Mouse (Mus musculus): Measurements from ENCODE around the gene Pepd. TPM values are rescaled to one million over a fixed set of nuclear protein-coding genes. Genes with fewer than 3 reads are reported as not detected.

Pepd gene
- polyA plus RNA-seq, 1 experiment from 2014 or later: 125 TPM

- Histone ChIP-seq H3K4me1 (ENCODE audit: control insufficient read depth, insufficient read depth, low read length) (peaks cover 22% of the 10 kb centered on the region), H3K27ac (ENCODE audit: low read length) (peak overlapping the region; percentile 90), H3K4me3 (ENCODE audit: low read length) (peak overlapping the region; percentile 13; the same call in 1 of the 2 replicates), H3K9ac (ENCODE audit: low read depth, low read length) (peak overlapping the region; percentile 61), H3K9me3 (ENCODE audit: control insufficient read depth, low read length) (no peaks in the 10 kb centered on the region), H3K27me3 (replicated peaks; ENCODE audit: control insufficient read depth, insufficient read depth, low read length) (no peaks in the 10 kb centered on the region), H3K4me2 (ENCODE audit: low read depth, low read length) (peak overlapping the region; percentile 49; the same call in 1 of the 2 replicates), H3K36me3 (ENCODE audit: control insufficient read depth, insufficient read depth, low read length) (no peaks in the 10 kb centered on the region)
- 66% methylated on average over 3 of the region's 3 CpGs for whole genome bisulfite sequencing
- ATAC-seq: no peak
These were observed 114.7 kb downstream of the Pepd start for GRCm38 (mm10) chr7:35026838-35027291.

GRCm38 (mm10) chr7:35027801-35028420 is 115.7 kb downstream of the Pepd start:
- 57% methylated on average over 9 of the region's 9 CpGs for WGBS
- Histone ChIP-seq H3K4me1 (ENCODE audit: control insufficient read depth, insufficient read depth, low read length) (peaks cover 22% of the 10 kb centered on the region), H3K4me2 (ENCODE audit: low read depth, low read length) (peak overlapping the region; percentile 49), H3K9me3 (ENCODE audit: control insufficient read depth, low read length) (no peaks in the 10 kb centered on the region), H3K4me3 (ENCODE audit: low read length) (peak overlapping the region; percentile 41), H3K9ac (ENCODE audit: low read depth, low read length) (peak overlapping the region; percentile 61), H3K27me3 (replicated peaks; ENCODE audit: control insufficient read depth, insufficient read depth, low read length) (no peaks in the 10 kb centered on the region), H3K27ac (ENCODE audit: low read length) (peak overlapping the region; percentile 90), H3K36me3 (ENCODE audit: control insufficient read depth, insufficient read depth, low read length) (no peaks in the 10 kb centered on the region)
- ATAC-seq: no peak

- Histone ChIP-seq H3K9me3 (ENCODE audit: control insufficient read depth, low read length) (no peaks in the 10 kb centered on the region), H3K27me3 (replicated peaks; ENCODE audit: control insufficient read depth, insufficient read depth, low read length) (no peaks in the 10 kb centered on the region), H3K4me1 (ENCODE audit: control insufficient read depth, insufficient read depth, low read length) (peaks cover 22% of the 10 kb centered on the region), H3K27ac (ENCODE audit: low read length) (peak overlapping the region; percentile 90), H3K9ac (ENCODE audit: low read depth, low read length) (peak overlapping the region; percentile 61), H3K36me3 (ENCODE audit: control insufficient read depth, insufficient read depth, low read length) (no peaks in the 10 kb centered on the region), H3K4me3 (ENCODE audit: low read length) (peak overlapping the region; percentile 41), H3K4me2 (ENCODE audit: low read depth, low read length) (peak overlapping the region; percentile 49)
- 84% methylated on average over 16 of the region's 16 CpGs for WGBS
- ATAC-seq: no peak
These were observed 116.4 kb downstream of the Pepd start for GRCm38 (mm10) chr7:35028559-35028958.

- Histone ChIP-seq H3K4me1 (ENCODE audit: control insufficient read depth, insufficient read depth, low read length) (peaks cover 22% of the 10 kb centered on the region), H3K27me3 (replicated peaks; ENCODE audit: control insufficient read depth, insufficient read depth, low read length) (no peaks in the 10 kb centered on the region), H3K4me2 (ENCODE audit: low read depth, low read length) (peak overlapping the region; percentile 49), H3K4me3 (ENCODE audit: low read length) (peak overlapping the region; percentile 41), H3K9me3 (ENCODE audit: control insufficient read depth, low read length) (no peaks in the 10 kb centered on the region), H3K27ac (ENCODE audit: low read length) (peak overlapping the region; percentile 90), H3K36me3 (ENCODE audit: control insufficient read depth, insufficient read depth, low read length) (no peaks in the 10 kb centered on the region), H3K9ac (ENCODE audit: low read depth, low read length) (peak overlapping the region; percentile 61)
- WGBS: 63% methylated on average over 5 of the region's 5 CpGs
- peak; percentile 96 for ATAC-seq
These were observed 117.0 kb downstream of the Pepd start for GRCm38 (mm10) chr7:35029228-35029627.

GRCm38 (mm10) chr7:35029648-35030047 is 117.5 kb downstream of the Pepd start:
- 60% methylated on average over 3 of the region's 3 CpGs for WGBS
- H3K36me3 ChIP-seq (ENCODE audit: control insufficient read depth, insufficient read depth, low read length): no peaks in the 10 kb centered on the region
- H3K4me2 ChIP-seq (ENCODE audit: low read depth, low read length): peak overlapping the region; percentile 39
- no peak overlapping the region for H3K4me3 ChIP-seq (ENCODE audit: low read length)
- peak; percentile 8 for ATAC-seq
- no peak overlapping the region for H3K9ac ChIP-seq (ENCODE audit: low read depth, low read length)
- H3K9me3 ChIP-seq (ENCODE audit: control insufficient read depth, low read length): no peaks in the 10 kb centered on the region
- H3K4me1 ChIP-seq (ENCODE audit: control insufficient read depth, insufficient read depth, low read length): peaks cover 22% of the 10 kb centered on the region
- H3K27ac ChIP-seq (ENCODE audit: low read length): peak overlapping the region; percentile 86
- H3K27me3 ChIP-seq (replicated peaks; ENCODE audit: control insufficient read depth, insufficient read depth, low read length): no peaks in the 10 kb centered on the region

- ATAC-seq: no peak
- no peaks in the 10 kb centered on the region for H3K9me3 ChIP-seq (ENCODE audit: control insufficient read depth, low read length)
- no peak overlapping the region for H3K4me3 ChIP-seq (ENCODE audit: low read length)
- no peak overlapping the region for H3K4me2 ChIP-seq (ENCODE audit: low read depth, low read length)
- H3K36me3 ChIP-seq (ENCODE audit: control insufficient read depth, insufficient read depth, low read length): no peaks in the 10 kb centered on the region
- 82% methylated on average over 6 of the region's 6 CpGs for WGBS
- no peaks in the 10 kb centered on the region for H3K27me3 ChIP-seq (replicated peaks; ENCODE audit: control insufficient read depth, insufficient read depth, low read length)
- peak overlapping the region; percentile 86; the same call in 1 of the 2 replicates for H3K27ac ChIP-seq (ENCODE audit: low read length)
- peaks cover 31% of the 10 kb centered on the region for H3K4me1 ChIP-seq (ENCODE audit: control insufficient read depth, insufficient read depth, low read length)
- no peak overlapping the region; the same call in 1 of the 2 replicates for H3K9ac ChIP-seq (ENCODE audit: low read depth, low read length)
These were observed 118.4 kb downstream of the Pepd start for GRCm38 (mm10) chr7:35030567-35030966.

- 33% methylated on average over 6 of the region's 6 CpGs for WGBS
- Histone ChIP-seq H3K4me3 (ENCODE audit: low read length) (no peak overlapping the region), H3K27ac (ENCODE audit: low read length) (peak overlapping the region; percentile 9; the same call in 1 of the 2 replicates), H3K4me1 (ENCODE audit: control insufficient read depth, insufficient read depth, low read length) (peaks cover 35% of the 10 kb centered on the region), H3K4me2 (ENCODE audit: low read depth, low read length) (no peak overlapping the region), H3K9me3 (ENCODE audit: control insufficient read depth, low read length) (no peaks in the 10 kb centered on the region), H3K9ac (ENCODE audit: low read depth, low read length) (0 out of 2 replicates have a peak overlapping the region, but pooled peaks have one; percentile 21), H3K36me3 (ENCODE audit: control insufficient read depth, insufficient read depth, low read length) (no peaks in the 10 kb centered on the region), H3K27me3 (replicated peaks; ENCODE audit: control insufficient read depth, insufficient read depth, low read length) (no peaks in the 10 kb centered on the region)
- ATAC-seq: no peak
These were observed 123.0 kb downstream of the Pepd start for GRCm38 (mm10) chr7:35035141-35035553.

GRCm38 (mm10) chr7:35035565-35035964 is 123.4 kb downstream of the Pepd start:
- H3K4me2 ChIP-seq (ENCODE audit: low read depth, low read length): no peak overlapping the region
- no peaks in the 10 kb centered on the region for H3K27me3 ChIP-seq (replicated peaks; ENCODE audit: control insufficient read depth, insufficient read depth, low read length)
- ATAC-seq: no peak
- 0 out of 2 replicates have a peak overlapping the region, but pooled peaks have one; percentile 9 for H3K27ac ChIP-seq (ENCODE audit: low read length)
- 72% methylated on average over 4 of the region's 4 CpGs for WGBS
- H3K36me3 ChIP-seq (ENCODE audit: control insufficient read depth, insufficient read depth, low read length): no peaks in the 10 kb centered on the region
- H3K4me3 ChIP-seq (ENCODE audit: low read length): no peak overlapping the region
- 0 out of 2 replicates have a peak overlapping the region, but pooled peaks have one; percentile 21 for H3K9ac ChIP-seq (ENCODE audit: low read depth, low read length)
- H3K9me3 ChIP-seq (ENCODE audit: control insufficient read depth, low read length): no peaks in the 10 kb centered on the region
- H3K4me1 ChIP-seq (ENCODE audit: control insufficient read depth, insufficient read depth, low read length): peaks cover 30% of the 10 kb centered on the region

GRCm38 (mm10) chr7:35036266-35036731 is 124.1 kb downstream of the Pepd start:
- 55% methylated on average over 5 of the region's 5 CpGs for WGBS
- Histone ChIP-seq H3K27me3 (replicated peaks; ENCODE audit: control insufficient read depth, insufficient read depth, low read length) (no peaks in the 10 kb centered on the region), H3K9ac (ENCODE audit: low read depth, low read length) (0 out of 2 replicates have a peak overlapping the region, but pooled peaks have one; percentile 29), H3K9me3 (ENCODE audit: control insufficient read depth, low read length) (no peaks in the 10 kb centered on the region), H3K36me3 (ENCODE audit: control insufficient read depth, insufficient read depth, low read length) (no peaks in the 10 kb centered on the region), H3K4me2 (ENCODE audit: low read depth, low read length) (no peak overlapping the region), H3K4me3 (ENCODE audit: low read length) (no peak overlapping the region), H3K27ac (ENCODE audit: low read length) (peak overlapping the region; percentile 16), H3K4me1 (ENCODE audit: control insufficient read depth, insufficient read depth, low read length) (peaks cover 33% of the 10 kb centered on the region)
- ATAC-seq: peak; percentile 37
